Mouse (Mus musculus): ENCODE data around the gene Ckap2l.
A peak's percentile ranks its signal among the peaks of the same experiment; 100 is the strongest.

Ckap2l gene

DNA sequence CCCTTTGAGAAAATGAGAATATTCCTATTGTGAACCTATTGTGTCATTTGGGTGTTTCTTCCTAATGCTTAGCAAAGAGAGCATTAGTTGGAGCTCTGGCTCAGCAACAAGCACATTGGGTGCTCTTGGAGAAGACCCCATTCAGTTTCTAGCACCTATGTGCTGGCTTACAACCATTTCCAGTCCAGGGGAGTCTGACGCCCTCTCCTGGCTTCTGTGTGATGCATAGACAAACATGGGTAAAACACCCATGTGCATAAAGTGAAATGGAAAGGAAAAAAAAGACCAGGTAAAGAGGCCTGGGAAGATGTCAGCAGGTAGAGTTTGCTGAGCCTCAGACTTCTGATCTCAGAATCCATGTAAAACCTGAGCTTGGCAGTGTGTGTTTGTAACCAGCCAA is 63.8 kb downstream of the Ckap2l start:
- DNase-seq: no peak

GRCm38 (mm10) chr2:129232484-129232883 is 64.5 kb downstream of the Ckap2l start:
- DNase-seq: no peak

GRCm38 (mm10) chr2:129232023-129232422 is 65.0 kb downstream of the Ckap2l start:
- peak; percentile 90 for DNase-seq

GRCm38 (mm10) chr2:129229316-129229715 is 67.7 kb downstream of the Ckap2l start:
- DNase-seq: no peak

GRCm38 (mm10) chr2:129228571-129228970 is 68.4 kb downstream of the Ckap2l start:
- no peak for DNase-seq

- no peak for DNase-seq
Observed at GRCm38 (mm10) chr2:129227709-129228108, 69.3 kb downstream of the Ckap2l start.

GRCm38 (mm10) chr2:129227011-129227529 is 69.9 kb downstream of the Ckap2l start:
- no peak for DNase-seq

DNA sequence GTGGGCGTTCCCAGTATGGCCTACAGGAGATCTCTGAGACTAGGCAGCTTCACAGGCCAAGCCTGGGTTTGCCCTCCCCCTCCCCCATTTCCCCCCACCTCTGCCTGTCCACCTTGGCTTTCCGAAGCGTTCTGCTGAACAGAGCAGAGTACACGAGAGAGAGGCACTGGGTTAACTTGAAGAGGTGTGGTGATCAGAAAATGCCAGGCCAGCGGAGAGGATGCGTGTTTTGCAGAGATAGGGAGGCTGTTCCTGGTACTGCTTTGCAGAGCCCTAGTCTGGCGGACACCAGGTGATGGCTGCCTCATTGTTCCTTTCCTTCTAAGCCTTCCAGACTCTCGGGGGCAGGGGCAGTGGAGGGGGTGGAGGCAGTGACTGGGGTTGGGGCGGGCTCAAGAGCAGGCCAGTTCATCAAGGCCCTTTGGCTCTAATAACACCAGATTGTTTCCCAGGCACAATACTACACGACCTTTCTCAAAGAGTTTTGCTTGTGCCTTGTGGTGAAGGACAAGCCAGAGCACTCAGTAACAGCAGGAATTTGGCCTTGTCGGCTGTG is 70.6 kb downstream of the Ckap2l start:
- DNase-seq: no peak

DNA sequence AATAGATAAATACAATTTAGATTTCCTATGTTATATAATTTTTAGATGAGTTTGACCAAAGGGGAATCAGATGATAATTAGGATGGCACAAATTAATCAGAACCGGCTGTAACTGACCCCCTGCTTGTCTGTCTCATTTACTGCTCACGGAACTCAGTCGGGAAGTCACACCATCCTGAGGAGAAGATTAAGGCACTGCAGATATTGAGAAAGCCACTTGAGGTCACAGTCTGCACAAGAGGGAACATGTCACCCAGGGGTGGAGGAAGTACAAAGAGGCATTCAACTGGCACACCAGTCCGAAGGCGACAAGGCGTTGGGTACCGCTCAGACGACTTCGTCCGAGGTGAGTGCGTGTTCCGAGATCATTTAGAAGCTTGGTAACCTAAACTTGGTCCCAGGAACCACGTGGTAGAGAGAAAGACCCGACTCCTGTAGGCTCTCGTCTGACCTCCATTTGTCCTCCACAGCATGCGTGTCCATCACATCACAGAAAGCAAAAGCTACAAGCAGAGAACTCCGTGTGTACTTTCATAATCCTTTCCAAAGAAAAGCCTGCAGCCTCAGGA is 71.7 kb downstream of the Ckap2l start:
- no peak for DNase-seq

DNA sequence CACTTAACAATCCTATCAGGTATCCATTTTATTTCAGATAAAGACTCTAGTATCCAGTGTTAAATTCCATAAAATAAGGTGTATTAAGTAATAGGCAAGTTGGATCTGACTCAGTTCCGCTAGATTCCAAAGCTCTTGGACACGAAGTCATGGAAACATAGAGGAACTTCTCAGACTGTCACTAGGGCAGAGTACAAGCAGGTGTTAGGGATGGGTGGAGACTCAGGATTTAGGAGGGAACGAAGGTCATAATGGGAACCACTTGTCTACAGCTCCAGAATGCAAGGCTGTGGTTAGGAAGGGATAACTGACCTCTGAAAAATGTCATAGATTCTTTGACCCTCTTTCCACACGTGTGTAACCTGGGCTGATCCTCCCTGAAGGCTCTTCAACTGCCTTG is 72.8 kb downstream of the Ckap2l start:
- no peak for DNase-seq

GRCm38 (mm10) chr2:129221097-129221632 is 75.8 kb downstream of the Ckap2l start:
- no peak for DNase-seq

DNA sequence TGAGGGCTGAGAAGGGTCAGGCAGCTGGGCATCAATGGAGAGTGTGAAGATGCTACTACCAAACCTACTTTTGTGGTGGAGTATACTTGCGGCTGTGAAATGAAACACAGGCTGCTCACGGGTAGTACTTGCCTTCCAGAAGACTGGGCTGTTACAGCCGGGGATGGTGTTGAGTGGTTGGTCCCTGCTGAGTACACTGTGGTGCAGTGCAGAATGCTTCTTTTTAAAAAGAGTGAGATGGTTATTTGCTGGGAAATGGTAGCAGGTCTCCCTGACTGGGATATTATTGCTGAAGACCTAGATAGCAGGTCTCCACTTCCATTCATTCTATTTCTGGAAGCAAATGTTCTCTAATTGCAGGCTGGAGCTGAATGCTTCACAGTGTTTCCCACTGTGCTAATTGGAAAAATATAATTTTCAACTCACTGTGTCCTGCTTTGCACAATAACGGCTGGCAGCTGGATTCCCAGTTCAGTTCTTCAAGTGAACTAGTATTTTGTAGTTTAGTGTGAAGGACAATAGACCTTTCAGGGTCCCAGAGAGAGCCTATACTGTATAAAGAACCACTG is 78.4 kb downstream of the Ckap2l start:
- DNase-seq: peak; percentile 22

Measured in layer of hippocampus, adult 9-11 months (tissue).